Mouse (Mus musculus) heart, embryonic 13.5 days (tissue): ENCODE measurements at regions not wholly inside any gene's neighbourhood (a gene's known extent, or its start where the extent isn't known, plus 50 kb on each side); places are given as distances from the start of the nearest gene placed in this dataset.
A peak's percentile ranks its signal among the peaks of the same experiment; 100 is the strongest.

Experiments
- ATAC-seq: fragments of 200-750 bp; cut with Nextera tagmentation; 2 replicates; pipeline ENCODE4 v1.8.0; 2017; ENCODE audit warnings: moderate TSS enrichment; ENCODE audit not compliant: insufficient number of reproducible peaks, low FRiP score, low TSS enrichment; ENCODE audit errors: extremely low read depth
- H3K27ac ChIP-seq: fragments of 300-500 bp; sonication (generic); replicated peaks from 2 replicates; pipeline ENCODE4 v1.5.1; 2015; ENCODE audit warnings: moderate library complexity, mild to moderate bottlenecking, inconsistent platforms
- H3K27me3 ChIP-seq: fragments of 300-500 bp; sonication (generic); replicated peaks from 2 replicates; pipeline ENCODE4 v1.6.1; 2015; ENCODE audit warnings: mild to moderate bottlenecking, inconsistent platforms
- H3K36me3 ChIP-seq: fragments of 300-500 bp; sonication (generic); 2 replicates; pipeline ENCODE4 v1.6.1; 2015; ENCODE audit warnings: mild to moderate bottlenecking, inconsistent platforms
- H3K4me1 ChIP-seq: fragments of 300-500 bp; sonication (generic); 2 replicates; pipeline ENCODE4 v1.6.1; 2015; ENCODE audit warnings: inconsistent platforms
- H3K4me2 ChIP-seq: fragments of 300-500 bp; sonication (generic); 2 replicates; pipeline ENCODE4 v1.6.1; 2015; ENCODE audit warnings: inconsistent platforms, mild to moderate bottlenecking, moderate library complexity
- H3K4me3 ChIP-seq: fragments of 300-500 bp; sonication (generic); 2 replicates; pipeline ENCODE4 v1.5.1; 2015; ENCODE audit warnings: moderate library complexity, mild to moderate bottlenecking, inconsistent platforms
- H3K9ac ChIP-seq: fragments of 300-500 bp; sonication (generic); 2 replicates; pipeline ENCODE4 v1.6.1; 2015; ENCODE audit warnings: inconsistent platforms, mild to moderate bottlenecking, moderate library complexity
- H3K9me3 ChIP-seq: fragments of 300-500 bp; sonication (generic); 2 replicates; pipeline ENCODE4 v1.6.1; 2016; ENCODE audit warnings: inconsistent platforms
- WGBS: fragments of 180-500 bp; shearing (Covaris S2); methylation state at CpG from one replicate; pipeline ENCODE4 v1.1.7; 2015; ENCODE audit warnings: mixed read lengths; 5-methylcytosine and 5-hydroxymethylcytosine counted together

GRCm38 (mm10) chr1:23207024-23207423 is 105.0 kb upstream of the 4933415F23Rik start:
- no peaks in the 10 kb centered on the region for H3K27me3 ChIP-seq
- no peak for ATAC-seq
- H3K9ac ChIP-seq, result no peak overlapping the region
- H3K4me1 ChIP-seq, result peaks cover 11% of the 10 kb centered on the region
- H3K36me3 ChIP-seq, result no peaks in the 10 kb centered on the region
- H3K27ac ChIP-seq, result no peak overlapping the region
- H3K4me2 ChIP-seq, result no peak overlapping the region
- no peaks in the 10 kb centered on the region for H3K9me3 ChIP-seq
- WGBS, result 72% methylated on average over 4 of the region's 4 CpGs
- H3K4me3 ChIP-seq, result no peak overlapping the region

GRCm38 (mm10) chr1:23202511-23203435 is 100.7 kb upstream of the 4933415F23Rik start:
- Histone ChIP-seq H3K27ac (peak overlapping the region; percentile 51), H3K9ac (peak overlapping the region; percentile 50; the same call in 1 of the 2 replicates), H3K4me2 (no peak overlapping the region), H3K4me1 (peaks cover 30% of the 10 kb centered on the region), H3K36me3 (no peaks in the 10 kb centered on the region), H3K4me3 (no peak overlapping the region), H3K27me3 (no peaks in the 10 kb centered on the region), H3K9me3 (no peaks in the 10 kb centered on the region)
- ATAC-seq, result no peak
- 51% methylated on average over 5 of the region's 5 CpGs for WGBS

- no peak overlapping the region for H3K27ac ChIP-seq
- no peaks in the 10 kb centered on the region for H3K27me3 ChIP-seq
- H3K4me2 ChIP-seq, result no peak overlapping the region
- H3K4me3 ChIP-seq, result no peak overlapping the region
- no peaks in the 10 kb centered on the region for H3K9me3 ChIP-seq
- peaks cover 30% of the 10 kb centered on the region for H3K4me1 ChIP-seq
- WGBS, result 40% methylated on average over 4 of the region's 4 CpGs
- H3K9ac ChIP-seq, result no peak overlapping the region
- ATAC-seq, result no peak
- no peaks in the 10 kb centered on the region for H3K36me3 ChIP-seq
Observed at GRCm38 (mm10) chr1:23200460-23200859, 98.4 kb upstream of the 4933415F23Rik start.

GRCm38 (mm10) chr1:23190316-23191005 is 88.4 kb upstream of the 4933415F23Rik start:
- no peak overlapping the region for H3K27ac ChIP-seq
- WGBS, result 72% methylated on average over 3 of the region's 3 CpGs
- H3K9me3 ChIP-seq, result no peaks in the 10 kb centered on the region

GRCm38 (mm10) chr1:23189790-23190189 is 87.7 kb upstream of the 4933415F23Rik start:
- Histone ChIP-seq H3K4me2 (no peak overlapping the region), H3K9ac (no peak overlapping the region), H3K36me3 (no peaks in the 10 kb centered on the region), H3K9me3 (no peaks in the 10 kb centered on the region), H3K4me3 (no peak overlapping the region), H3K4me1 (peaks cover 17% of the 10 kb centered on the region), H3K27ac (no peak overlapping the region), H3K27me3 (no peaks in the 10 kb centered on the region)
- ATAC-seq, result no peak
- 82% methylated on average over 4 of the region's 4 CpGs for WGBS

More at GRCm38 (mm10) chr1:23190316-23191005, 88.4 kb upstream of the 4933415F23Rik start:
- Histone ChIP-seq H3K36me3 (no peaks in the 10 kb centered on the region), H3K4me1 (peaks cover 17% of the 10 kb centered on the region), H3K4me3 (no peak overlapping the region), H3K27me3 (no peaks in the 10 kb centered on the region), H3K9ac (no peak overlapping the region), H3K4me2 (no peak overlapping the region)
- no peak for ATAC-seq

GRCm38 (mm10) chr1:23188216-23188615 is 86.2 kb upstream of the 4933415F23Rik start:
- Histone ChIP-seq H3K36me3 (no peaks in the 10 kb centered on the region), H3K27ac (peak overlapping the region; percentile 95), H3K4me2 (peak overlapping the region; percentile 53), H3K9ac (no peak overlapping the region), H3K9me3 (no peaks in the 10 kb centered on the region), H3K27me3 (no peaks in the 10 kb centered on the region), H3K4me1 (peaks cover 17% of the 10 kb centered on the region), H3K4me3 (peak overlapping the region; percentile 14; the same call in 1 of the 2 replicates)
- WGBS, result 16% methylated on average over 5 of the region's 5 CpGs
- ATAC-seq, result no peak

- Histone ChIP-seq H3K27me3 (no peaks in the 10 kb centered on the region), H3K27ac (peak overlapping the region; percentile 95), H3K4me3 (0 out of 2 replicates have a peak overlapping the region, but pooled peaks have one; percentile 14), H3K9me3 (no peaks in the 10 kb centered on the region), H3K4me1 (peaks cover 17% of the 10 kb centered on the region), H3K9ac (0 out of 2 replicates have a peak overlapping the region, but pooled peaks have one; percentile 42), H3K4me2 (peak overlapping the region; percentile 53), H3K36me3 (no peaks in the 10 kb centered on the region)
- ATAC-seq, result peak; percentile 70; the same call in 1 of the 2 replicates
- WGBS, result 26% methylated on average over 6 of the region's 6 CpGs
Observed at GRCm38 (mm10) chr1:23187446-23188206, 85.6 kb upstream of the 4933415F23Rik start.

GRCm38 (mm10) chr1:23184728-23185127 is 82.7 kb upstream of the 4933415F23Rik start:
- Histone ChIP-seq H3K9ac (no peak overlapping the region), H3K36me3 (no peaks in the 10 kb centered on the region), H3K4me2 (no peak overlapping the region), H3K9me3 (no peaks in the 10 kb centered on the region), H3K4me1 (peaks cover 17% of the 10 kb centered on the region), H3K27me3 (no peaks in the 10 kb centered on the region), H3K4me3 (no peak overlapping the region), H3K27ac (peak overlapping the region; percentile 10; the same call in 1 of the 2 replicates)
- WGBS, result 57% methylated on average over 9 of the region's 9 CpGs
- no peak for ATAC-seq

GRCm38 (mm10) chr1:23182541-23182940 is 80.5 kb upstream of the 4933415F23Rik start:
- Histone ChIP-seq H3K4me2 (no peak overlapping the region), H3K36me3 (no peaks in the 10 kb centered on the region), H3K9me3 (no peaks in the 10 kb centered on the region), H3K27ac (no peak overlapping the region), H3K4me1 (peaks cover 6% of the 10 kb centered on the region), H3K27me3 (no peaks in the 10 kb centered on the region), H3K9ac (no peak overlapping the region), H3K4me3 (no peak overlapping the region)
- no peak for ATAC-seq

- ATAC-seq, result no peak
- Histone ChIP-seq H3K27ac (no peak overlapping the region), H3K4me1 (peaks cover 8% of the 10 kb centered on the region; the same call in 1 of the 2 replicates), H3K4me3 (no peak overlapping the region), H3K9me3 (no peaks in the 10 kb centered on the region), H3K4me2 (no peak overlapping the region), H3K27me3 (no peaks in the 10 kb centered on the region), H3K36me3 (no peaks in the 10 kb centered on the region), H3K9ac (no peak overlapping the region)
- WGBS, result 82% methylated on average over 6 of the region's 6 CpGs
Observed at GRCm38 (mm10) chr1:23178335-23178974, 76.4 kb upstream of the 4933415F23Rik start.
